Mouse (Mus musculus) midbrain, embryonic 12.5 days (tissue): ENCODE measurements around the gene Ghitm. TPM values are rescaled to one million over a fixed set of nuclear protein-coding genes. Genes with fewer than 3 reads are reported as not detected.
"Not testable (repeated sequence)": the region's sequence is repeated elsewhere in the genome, so short reads cannot be mapped to it uniquely, and the experiment has no call there.

ENCODE experiments used
- ATAC-seq: fragments of 200-750 bp; cut with Nextera tagmentation; 2 replicates; pipeline ENCODE4 v1.8.0; 2017; ENCODE audit warnings: low read depth, moderate TSS enrichment, moderate library complexity; ENCODE audit not compliant: low FRiP score
- H3K27ac ChIP-seq: fragments of 300-500 bp; sonication (generic); replicated peaks from 2 replicates; pipeline ENCODE4 v1.5.1; 2016; ENCODE audit warnings: mild to moderate bottlenecking
- H3K27me3 ChIP-seq: fragments of 300-500 bp; sonication (generic); 2 replicates; pipeline ENCODE4 v1.6.1; 2016; ENCODE audit warnings: mild to moderate bottlenecking
- H3K36me3 ChIP-seq: fragments of 300-500 bp; sonication (generic); 2 replicates; pipeline ENCODE4 v1.6.1; 2016
- H3K4me1 ChIP-seq: fragments of 300-500 bp; sonication (generic); 2 replicates; pipeline ENCODE4 v1.6.1; 2016
- H3K4me2 ChIP-seq: fragments of 300-500 bp; sonication (generic); replicated peaks from 2 replicates; pipeline ENCODE4 v1.6.1; 2016; ENCODE audit warnings: mild to moderate bottlenecking, moderate library complexity
- H3K4me3 ChIP-seq: fragments of 300-500 bp; sonication (generic); 2 replicates; pipeline ENCODE4 v1.5.1; 2016; ENCODE audit warnings: mild to moderate bottlenecking
- H3K9ac ChIP-seq: fragments of 300-500 bp; sonication (generic); replicated peaks from 2 replicates; pipeline ENCODE4 v1.6.1; 2016; ENCODE audit warnings: mild to moderate bottlenecking, moderate library complexity
- H3K9me3 ChIP-seq: fragments of 300-500 bp; sonication (generic); 2 replicates; pipeline ENCODE4 v1.6.1; 2016; ENCODE audit warnings: mild to moderate bottlenecking
- WGBS: fragments of 180-500 bp; shearing (Covaris S2); methylation state at CpG from one replicate; pipeline ENCODE4 v1.1.7; 2016; 5-methylcytosine and 5-hydroxymethylcytosine counted together
- polyA plus RNA-seq: library from polyadenylated mRNA; unstranded; fragments of >200 nt; fragmentation: Nextera tagmentation; extraction: Ambion mirVana; gene quantifications from 2 replicates; pipeline ENCODE4 v1.2.1, GENCODE M21; 2016

The Ghitm gene
- polyA plus RNA-seq, result 183 and 196 TPM in 2 replicates

DNA sequence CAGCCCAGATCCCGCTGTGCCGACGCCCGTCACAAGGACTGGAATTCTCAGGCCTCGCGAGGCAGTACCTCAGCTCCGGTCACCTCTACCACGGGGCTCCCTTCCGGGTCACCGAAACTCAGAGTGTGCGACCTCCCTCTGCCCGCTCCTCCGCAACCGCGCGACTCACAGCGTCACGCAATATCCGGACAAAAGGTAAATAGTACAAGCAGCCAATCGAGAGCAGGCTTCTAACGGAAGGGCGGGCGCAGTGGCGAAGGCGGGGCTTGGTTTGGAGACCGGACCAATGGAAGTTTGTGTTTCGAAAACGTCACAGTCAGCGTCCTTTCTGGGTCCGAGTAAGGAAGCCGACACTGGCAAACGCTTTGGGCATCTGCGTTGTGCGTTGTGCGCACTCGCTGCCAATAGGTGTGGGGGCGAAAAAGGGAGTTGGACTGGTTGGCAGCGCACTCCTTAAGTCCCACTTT lies at the start of gene Ghitm:
Gene Ghitm (minus strand): TSS at position 146 of the 467 bp plus-strand sequence.
- Histone ChIP-seq H3K4me1 (peaks cover 7% of the 10 kb centered on the region), H3K36me3 (peaks cover 23% of the 10 kb centered on the region), H3K4me2 (peak within 1 kb of the TSS; percentile 73), H3K27ac (peak within 1 kb of the TSS; percentile 63), H3K27me3 (no peaks in the 10 kb centered on the region), H3K9ac (peak within 1 kb of the TSS; percentile 84), H3K4me3 (peak within 1 kb of the TSS; percentile 79), H3K9me3 (no peaks in the 10 kb centered on the region)
- peak; percentile 99 for ATAC-seq
- under 1% methylated on average over 38 of the region's 38 CpGs for WGBS

DNA sequence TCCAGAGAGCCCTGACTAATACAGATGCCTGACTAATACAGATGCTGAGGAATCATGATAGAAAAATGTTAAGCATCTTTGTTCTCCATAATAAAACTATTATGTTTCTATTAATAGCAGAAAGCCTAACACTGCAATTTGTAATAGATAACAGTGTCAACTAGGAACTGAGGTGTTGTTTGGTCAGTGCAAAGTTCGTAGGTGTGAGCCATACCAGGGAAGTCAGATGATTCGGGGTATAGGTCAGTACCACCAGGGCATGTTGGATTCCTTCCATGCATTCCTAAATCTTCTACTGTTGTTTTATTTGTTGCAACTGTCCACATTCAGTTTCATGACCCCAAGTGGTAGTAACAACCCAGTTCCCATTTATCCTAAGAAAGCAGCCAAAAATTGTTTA lies 49.8 kb upstream of the Ghitm start:
- no peak overlapping the region for H3K27ac ChIP-seq
- H3K36me3 ChIP-seq, result no peaks in the 10 kb centered on the region
- H3K9me3 ChIP-seq, result no peaks in the 10 kb centered on the region
- no peak overlapping the region for H3K4me2 ChIP-seq
- no peak overlapping the region for H3K4me3 ChIP-seq
- ATAC-seq, result no peak
- no peaks in the 10 kb centered on the region for H3K27me3 ChIP-seq
- WGBS, result 86% methylated on average over 2 of the region's 2 CpGs
- H3K9ac ChIP-seq, result no peak overlapping the region
- no peaks in the 10 kb centered on the region for H3K4me1 ChIP-seq

DNA sequence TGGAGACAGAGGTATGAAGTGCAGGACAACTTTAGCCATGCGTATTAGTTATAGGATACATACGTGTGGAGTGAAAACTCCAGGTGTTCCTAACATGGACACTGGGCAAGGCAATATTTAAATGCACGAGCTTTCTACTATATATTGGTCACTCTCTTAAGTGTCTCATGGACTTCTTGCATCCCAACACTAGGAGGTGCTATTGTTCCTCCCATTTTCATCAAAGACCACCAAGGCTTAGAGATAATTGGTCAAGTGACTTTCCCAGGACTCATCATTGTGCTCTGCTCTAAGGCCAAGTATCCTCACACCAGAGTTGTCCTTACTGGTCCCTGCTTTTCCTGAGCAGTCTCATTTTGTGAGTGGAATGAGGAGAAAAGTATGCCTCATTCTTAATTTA lies 39.4 kb upstream of the Ghitm start:
- no peak overlapping the region for H3K4me2 ChIP-seq
- no peaks in the 10 kb centered on the region for H3K27me3 ChIP-seq
- H3K4me3 ChIP-seq, result no peak overlapping the region
- no peak overlapping the region for H3K9ac ChIP-seq
- no peaks in the 10 kb centered on the region for H3K36me3 ChIP-seq
- H3K9me3 ChIP-seq, result no peaks in the 10 kb centered on the region
- 78% methylated on average over 3 of the region's 3 CpGs for WGBS
- ATAC-seq, result 0 out of 2 replicates have a peak, but pooled peaks have one; percentile 9
- H3K4me1 ChIP-seq, result no peaks in the 10 kb centered on the region
- no peak overlapping the region for H3K27ac ChIP-seq

DNA sequence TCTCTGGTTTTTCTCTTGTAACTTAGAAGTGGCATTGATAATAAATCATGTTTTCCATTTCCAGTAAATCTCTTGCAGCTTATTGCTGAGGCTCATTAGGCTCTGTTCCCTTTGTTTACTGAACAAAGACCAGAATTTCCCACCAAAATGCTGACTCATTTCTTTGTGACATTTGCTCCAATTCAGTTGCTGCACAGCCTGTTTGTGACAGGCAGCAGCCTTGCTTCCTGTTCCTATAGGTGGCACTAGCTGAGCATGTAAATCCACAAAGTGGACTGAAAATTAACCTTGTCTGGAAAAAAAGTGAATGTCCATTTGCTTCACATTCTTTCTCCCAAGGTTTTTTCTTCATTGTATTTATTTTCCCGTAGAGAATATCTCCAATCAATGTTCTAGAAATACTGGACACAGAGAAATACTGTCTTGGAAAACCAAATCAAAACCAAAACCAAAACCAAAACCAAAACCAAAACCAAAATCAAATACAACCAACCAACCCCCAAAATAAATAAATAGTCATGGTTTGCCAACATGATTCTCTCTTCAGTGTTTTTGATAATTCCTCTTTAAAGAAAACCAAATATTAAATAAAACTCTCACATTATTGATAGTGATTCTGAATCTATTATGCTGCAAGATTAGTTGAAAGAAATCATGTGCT lies 30.3 kb upstream of the Ghitm start:
- 0 out of 2 replicates have a peak, but pooled peaks have one; percentile 38 for ATAC-seq
- H3K9ac ChIP-seq, result no peak overlapping the region
- no peak overlapping the region for H3K27ac ChIP-seq
- H3K4me1 ChIP-seq, result no peaks in the 10 kb centered on the region
- no peaks in the 10 kb centered on the region for H3K36me3 ChIP-seq
- H3K4me3 ChIP-seq, result no peak overlapping the region
- H3K4me2 ChIP-seq, result no peak overlapping the region
- H3K9me3 ChIP-seq, result no peaks in the 10 kb centered on the region
- H3K27me3 ChIP-seq, result no peaks in the 10 kb centered on the region
- 68% methylated on average over 1 of the region's 1 CpGs for WGBS

DNA sequence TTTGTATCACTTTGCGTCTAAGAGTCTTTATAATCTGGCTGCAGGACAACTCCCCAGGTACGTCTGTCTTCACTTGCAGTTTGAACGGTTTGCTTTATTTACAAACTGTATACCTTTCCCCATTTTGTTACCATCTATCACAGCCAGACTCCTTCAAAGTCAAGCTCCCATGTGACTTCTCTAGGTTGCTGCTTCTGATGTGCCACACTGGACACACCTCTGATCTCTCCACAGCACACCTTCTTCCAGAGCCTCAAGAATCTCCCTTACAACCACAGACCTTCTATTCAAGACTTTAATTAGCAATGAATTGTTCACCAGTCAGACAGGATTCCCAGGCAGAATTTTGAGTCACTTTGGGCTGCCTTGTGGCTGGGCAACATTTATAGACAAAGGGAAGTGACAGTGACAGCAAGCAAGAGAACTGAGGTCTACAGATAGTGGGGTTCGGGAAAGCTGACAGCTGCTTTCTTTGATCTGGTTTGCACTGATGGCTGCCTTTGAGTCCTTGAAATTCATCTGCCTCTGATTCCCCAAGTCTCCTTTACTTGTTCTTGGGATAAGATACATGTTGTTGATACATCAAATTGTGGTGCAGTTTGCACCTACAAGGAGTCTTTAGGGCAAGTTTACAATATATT lies 29.4 kb upstream of the Ghitm start:
- ATAC-seq, result no peak
- Histone ChIP-seq H3K4me3 (no peak overlapping the region), H3K4me1 (no peaks in the 10 kb centered on the region), H3K9ac (no peak overlapping the region), H3K9me3 (no peaks in the 10 kb centered on the region), H3K36me3 (no peaks in the 10 kb centered on the region), H3K4me2 (no peak overlapping the region), H3K27ac (no peak overlapping the region), H3K27me3 (no peaks in the 10 kb centered on the region)
- WGBS, result 77% methylated on average over 4 of the region's 4 CpGs

DNA sequence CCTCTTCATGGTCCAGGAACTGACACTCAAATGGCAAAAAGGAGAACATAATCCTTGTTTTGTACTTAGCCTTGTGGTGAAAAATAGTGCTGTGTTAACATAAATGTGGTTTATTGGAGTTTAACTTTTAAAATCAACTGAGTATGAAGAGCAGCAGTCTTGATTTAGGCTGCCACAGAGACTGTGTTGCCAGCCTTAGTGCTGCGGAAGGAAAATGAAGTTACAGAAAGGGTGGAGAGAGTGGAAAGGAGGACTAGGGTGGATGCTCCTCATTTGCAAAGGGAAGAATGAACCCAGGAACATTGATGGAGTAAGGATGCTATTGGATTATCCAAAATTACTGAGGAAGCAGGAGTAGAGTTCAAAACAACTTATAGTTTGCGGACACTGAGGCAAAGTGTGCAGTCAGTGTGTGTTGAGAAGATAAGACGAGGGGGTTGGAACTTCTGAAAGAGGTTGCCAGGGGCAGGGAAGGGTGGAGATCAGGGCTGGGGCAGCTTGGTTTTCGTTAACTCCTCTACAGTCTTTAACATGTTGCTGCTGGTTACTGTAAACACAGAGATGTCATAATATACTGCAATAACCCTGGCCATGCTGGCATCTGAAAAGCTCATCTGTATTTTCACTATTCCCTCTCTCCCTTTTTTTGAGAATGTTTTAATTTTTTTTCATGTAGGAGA lies 28.3 kb upstream of the Ghitm start:
- Histone ChIP-seq H3K4me3 (no peak overlapping the region), H3K4me2 (no peak overlapping the region), H3K9ac (no peak overlapping the region), H3K4me1 (no peaks in the 10 kb centered on the region), H3K27me3 (no peaks in the 10 kb centered on the region), H3K27ac (no peak overlapping the region), H3K36me3 (no peaks in the 10 kb centered on the region), H3K9me3 (no peaks in the 10 kb centered on the region)
- 78% methylated on average over 4 of the region's 4 CpGs for WGBS
- ATAC-seq, result no peak

DNA sequence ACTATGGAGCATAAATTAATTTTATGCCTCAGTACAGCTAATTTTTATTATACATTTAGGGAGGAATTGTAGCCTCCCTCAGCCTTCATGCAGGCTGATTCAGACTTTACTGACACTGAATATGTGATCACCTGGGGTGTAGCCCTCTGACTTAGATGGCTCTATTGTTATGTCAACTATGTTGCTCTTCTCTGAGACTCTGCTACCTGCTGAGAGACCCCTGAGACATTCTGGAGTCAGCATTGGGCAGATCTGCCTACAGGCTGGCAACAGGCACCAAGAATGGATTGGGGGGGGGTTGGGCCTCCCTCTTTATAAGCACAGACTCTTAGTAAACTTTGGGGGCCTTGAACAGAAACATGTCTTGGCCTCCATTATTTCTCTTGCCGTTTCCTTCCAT lies 19.3 kb upstream of the Ghitm start:
- no peak for ATAC-seq
- Histone ChIP-seq H3K4me1 (no peaks in the 10 kb centered on the region), H3K4me3 (no peak overlapping the region), H3K4me2 (no peak overlapping the region), H3K9ac (no peak overlapping the region), H3K27ac (no peak overlapping the region), H3K27me3 (no peaks in the 10 kb centered on the region), H3K9me3 (0 out of 2 replicates have a peak, but pooled peaks cover 9% of the 10 kb centered on the region), H3K36me3 (no peaks in the 10 kb centered on the region)
- WGBS, result 100% methylated on average over 1 of the region's 1 CpGs

DNA sequence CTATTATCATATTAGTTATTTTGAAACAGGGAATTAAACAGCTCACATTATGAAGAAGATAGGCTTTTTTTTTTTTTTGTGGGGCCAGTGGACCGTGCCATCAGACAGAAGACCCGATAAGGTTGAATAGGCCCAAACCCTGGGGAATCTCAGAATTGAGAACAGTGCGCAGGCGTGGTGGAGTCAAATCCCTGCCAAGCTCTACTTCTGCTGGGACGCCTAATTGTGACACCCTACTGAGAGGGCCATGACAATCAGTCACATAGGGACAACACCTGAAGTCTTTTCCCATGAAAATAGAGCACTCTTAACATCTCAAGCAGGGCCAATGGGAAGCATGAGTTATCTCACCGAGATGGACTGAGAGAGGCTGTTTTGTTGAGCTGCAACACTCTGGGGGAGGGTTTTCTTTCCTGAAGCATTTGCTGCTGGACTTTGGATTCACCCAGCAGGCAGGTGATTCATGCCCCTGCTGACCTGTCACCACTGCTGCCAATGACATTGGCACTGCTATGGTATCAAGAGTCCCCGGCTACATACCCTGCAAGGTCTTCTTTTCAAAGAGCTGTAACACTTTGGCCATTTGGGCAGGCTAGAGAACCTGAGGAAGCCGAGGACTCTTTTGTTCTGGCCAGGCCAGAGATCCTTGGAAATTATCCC lies 4.1 kb upstream of the Ghitm start:
- no peak overlapping the region for H3K9ac ChIP-seq
- no peak overlapping the region for H3K27ac ChIP-seq
- ATAC-seq, result no peak
- peaks cover 2% of the 10 kb centered on the region for H3K4me1 ChIP-seq
- no peak overlapping the region for H3K4me2 ChIP-seq
- 50% methylated on average over 8 of the region's 8 CpGs for WGBS
- no peaks in the 10 kb centered on the region for H3K27me3 ChIP-seq
- no peaks in the 10 kb centered on the region for H3K36me3 ChIP-seq
- H3K4me3 ChIP-seq, result no peak overlapping the region
- no peaks in the 10 kb centered on the region for H3K9me3 ChIP-seq

DNA sequence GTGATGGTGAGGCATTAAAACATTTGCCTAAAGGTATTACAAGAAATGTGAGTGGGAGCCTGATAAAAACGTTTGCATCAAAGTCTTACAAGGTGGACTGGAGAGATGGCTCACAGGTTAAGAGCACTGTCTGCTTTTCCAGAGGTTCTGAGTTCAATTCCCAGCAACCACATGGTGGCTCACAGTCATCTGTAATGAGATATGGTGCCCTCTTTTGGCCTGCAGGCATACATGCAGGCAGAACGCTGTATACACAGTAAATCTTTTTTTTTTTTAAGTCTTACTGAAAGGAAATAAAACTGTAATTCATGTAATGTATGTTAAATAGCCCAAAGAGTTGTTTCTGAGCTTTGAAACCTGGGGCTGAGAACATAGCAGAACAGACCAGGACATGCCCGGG lies 2.5 kb upstream of the Ghitm start:
- not testable (repeated sequence) for H3K4me3 ChIP-seq

DNA sequence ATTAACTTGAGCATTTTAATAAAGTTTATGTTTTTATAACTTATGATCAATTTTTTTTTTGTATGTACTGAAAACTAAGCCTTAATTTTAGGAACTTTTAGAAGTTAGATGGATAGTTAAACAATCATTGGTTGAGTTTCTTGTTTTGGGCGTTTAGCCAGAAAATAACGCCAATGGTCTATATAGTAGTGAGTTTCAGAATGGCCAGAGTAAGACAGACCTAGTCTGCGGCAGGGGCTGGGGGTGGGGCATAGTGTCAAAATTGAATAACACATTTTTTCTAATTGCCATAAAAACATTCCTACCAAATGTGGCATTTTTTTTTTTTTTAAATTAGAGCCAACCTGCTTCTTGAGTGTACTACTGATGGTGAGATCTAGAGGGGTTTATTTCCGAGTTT lies 1.0 kb upstream of the Ghitm start:
- H3K4me2 ChIP-seq, result no peak overlapping the region
- no peak overlapping the region for H3K4me3 ChIP-seq
- no peak for ATAC-seq
- 88% methylated on average over 4 of the region's 4 CpGs for WGBS
- H3K27me3 ChIP-seq, result no peaks in the 10 kb centered on the region
- peaks cover 15% of the 10 kb centered on the region for H3K36me3 ChIP-seq
- H3K9ac ChIP-seq, result no peak overlapping the region
- H3K27ac ChIP-seq, result no peak overlapping the region
- peaks cover 7% of the 10 kb centered on the region for H3K4me1 ChIP-seq
- no peaks in the 10 kb centered on the region for H3K9me3 ChIP-seq

More for the DNA sequence above, 2.5 kb upstream of the Ghitm start:
- H3K27ac ChIP-seq, H3K9me3 ChIP-seq, H3K27me3 ChIP-seq, H3K4me2 ChIP-seq, H3K9ac ChIP-seq, H3K36me3 ChIP-seq, ATAC-seq, H3K4me1 ChIP-seq: not testable (repeated sequence)
- 88% methylated on average over 3 of the region's 3 CpGs for WGBS

DNA sequence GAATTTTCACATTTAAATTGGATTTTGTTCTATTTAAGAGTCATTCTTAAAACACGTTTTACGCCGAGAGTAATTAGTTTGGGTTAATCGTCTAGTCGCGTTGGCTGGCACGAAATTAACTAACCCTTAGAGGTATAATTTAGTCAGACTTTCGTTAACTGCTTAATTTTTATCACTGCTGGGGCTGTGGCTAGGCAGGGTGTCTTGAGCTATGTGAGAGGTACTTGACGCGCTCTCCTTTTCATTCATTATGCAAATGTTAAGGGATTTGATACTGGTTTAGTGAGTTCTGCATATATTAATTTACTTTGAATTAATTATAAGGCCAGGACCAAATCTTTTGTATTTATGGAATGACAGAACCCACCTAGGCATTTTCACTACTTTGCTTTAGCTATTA lies 599 bp upstream of the Ghitm start:
- peak overlapping the region; percentile 38 for H3K9ac ChIP-seq
- no peaks in the 10 kb centered on the region for H3K27me3 ChIP-seq
- no peaks in the 10 kb centered on the region for H3K9me3 ChIP-seq
- peak overlapping the region; percentile 79 for H3K4me3 ChIP-seq
- H3K27ac ChIP-seq, result peak overlapping the region; percentile 5; the same call in 1 of the 2 replicates
- peaks cover 18% of the 10 kb centered on the region for H3K36me3 ChIP-seq
- peaks cover 7% of the 10 kb centered on the region for H3K4me1 ChIP-seq
- peak overlapping the region; percentile 63 for H3K4me2 ChIP-seq
- ATAC-seq, result peak; percentile 58
- WGBS, result 1% methylated on average over 10 of the region's 10 CpGs
